8 mouse cellular contexts compared by ENCODE assay signal in the genomic region with DNA sequence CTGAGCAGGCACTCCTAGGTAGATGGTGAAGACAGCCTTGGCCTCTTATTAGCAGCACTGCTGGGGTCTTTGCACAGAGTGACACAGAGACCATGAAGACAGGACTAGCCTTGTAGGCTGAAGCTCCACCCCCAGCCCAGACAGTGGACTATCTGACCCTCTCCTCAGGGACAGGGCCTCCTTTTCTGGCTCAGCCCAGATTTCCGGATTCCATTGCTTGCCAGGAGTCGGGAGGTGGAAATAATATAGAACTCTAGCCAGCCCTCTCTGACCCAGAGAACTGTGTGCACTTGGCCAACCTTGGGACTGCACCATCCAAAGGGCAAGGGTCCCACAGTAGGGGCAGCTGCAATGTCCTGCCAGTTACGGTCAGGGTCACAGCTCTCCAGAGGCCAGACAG. TPM values are rescaled to one million over a fixed set of nuclear protein-coding genes. Genes with fewer than 3 reads are reported as not detected.
A peak's percentile ranks its signal among the peaks of the same experiment; 100 is the strongest.
DNase-seq lines count a peak whose midpoint lies in the region; ATAC-seq lines count a peak whose summit lies in the region.

No protein-coding gene starts in this region.

- no peak overlapping the region for H3K4me3 ChIP-seq in limb, embryonic 15.5 days
- H3K4me3 ChIP-seq in limb, embryonic 10.5 days: no peak overlapping the region
- H3K4me3 ChIP-seq in kidney, embryonic 14.5 days (ENCODE audit: low read length): no peak overlapping the region
- H3K4me3 ChIP-seq in macrophage (ENCODE audit: inconsistent target): no peak overlapping the region

- H3K27me3 ChIP-seq in limb, embryonic 15.5 days: no peaks in the 10 kb centered on the region
- no peaks in the 10 kb centered on the region for H3K27me3 ChIP-seq in limb, embryonic 10.5 days (ENCODE audit: low read depth, poor library complexity, severe bottlenecking)
- H3K27me3 ChIP-seq in kidney, embryonic 14.5 days (ENCODE audit: control insufficient read depth, insufficient read depth, low read length): no peaks in the 10 kb centered on the region

- no peak overlapping the region for H3K4me2 ChIP-seq in limb, embryonic 15.5 days
- no peak overlapping the region for H3K4me2 ChIP-seq in kidney, embryonic 14.5 days (replicated peaks; ENCODE audit: low read depth, low read length)

- DNase-seq in limb, embryonic 10.5 days (ENCODE audit: low spot score): no peak
- DNase-seq in heart, adult 11 months: peak; percentile 99
- no peak for DNase-seq in cerebellum, postnatal 10 days
- DNase-seq in thymus, postnatal 0 days (ENCODE audit: low spot score): no peak

- H3K9ac ChIP-seq in limb, embryonic 15.5 days: no peak overlapping the region
- no peak overlapping the region for H3K9ac ChIP-seq in kidney, embryonic 14.5 days (ENCODE audit: low read depth, low read length)

- H3K9me3 ChIP-seq in limb, embryonic 15.5 days: no peaks in the 10 kb centered on the region
- no peaks in the 10 kb centered on the region for H3K9me3 ChIP-seq in limb, embryonic 10.5 days (replicated peaks)
- no peaks in the 10 kb centered on the region for H3K9me3 ChIP-seq in kidney, embryonic 14.5 days (ENCODE audit: control insufficient read depth, low read length)

- H3K27ac ChIP-seq in limb, embryonic 15.5 days: 0 out of 2 replicates have a peak overlapping the region, but pooled peaks have one; percentile 8
- H3K27ac ChIP-seq in limb, embryonic 10.5 days: no peak overlapping the region
- peak overlapping the region; percentile 51; the same call in 1 of the 2 replicates for H3K27ac ChIP-seq in kidney, embryonic 14.5 days (ENCODE audit: low read depth, low read length)
- H3K27ac ChIP-seq in macrophage: peak overlapping the region; percentile 52

- H3K79me2 ChIP-seq in macrophage (ENCODE audit: inconsistent target): no peaks in the 10 kb centered on the region

- peaks cover 2% of the 10 kb centered on the region; the same call in 1 of the 2 replicates for H3K36me3 ChIP-seq in limb, embryonic 15.5 days
- no peaks in the 10 kb centered on the region for H3K36me3 ChIP-seq in limb, embryonic 10.5 days
- no peaks in the 10 kb centered on the region for H3K36me3 ChIP-seq in kidney, embryonic 14.5 days (ENCODE audit: control insufficient read depth, insufficient read depth, low read length)
- H3K36me3 ChIP-seq in macrophage (ENCODE audit: inconsistent target): no peaks in the 10 kb centered on the region

- ATAC-seq in limb, embryonic 15.5 days (ENCODE audit: insufficient number of reproducible peaks, low FRiP score, low TSS enrichment, low read depth): no peak
- ATAC-seq in kidney, embryonic 14.5 days (ENCODE audit: low FRiP score, low TSS enrichment): no peak
- no peak for ATAC-seq in erythroid progenitor cell, adult 5-6 weeks (replicated peaks; ENCODE audit: low FRiP score, poor library complexity, severe bottlenecking)

- peaks cover 11% of the 10 kb centered on the region; the same call in 1 of the 2 replicates for H3K4me1 ChIP-seq in limb, embryonic 15.5 days
- no peaks in the 10 kb centered on the region for H3K4me1 ChIP-seq in limb, embryonic 10.5 days
- peaks cover 11% of the 10 kb centered on the region; the same call in 1 of the 2 replicates for H3K4me1 ChIP-seq in kidney, embryonic 14.5 days (ENCODE audit: control insufficient read depth, insufficient read depth, low read length)

- WGBS in limb, embryonic 15.5 days: 60% methylated on average over 3 of the region's 3 CpGs
- WGBS in limb, embryonic 10.5 days: 85% methylated on average over 3 of the region's 3 CpGs
- 63% methylated on average over 3 of the region's 3 CpGs for WGBS in kidney, embryonic 14.5 days
- WGBS in macrophage (ENCODE audit: missing documents): 96% methylated on average over 3 of the region's 3 CpGs

RNA-seq across cellular contexts. Expression of a gene that starts 10.4 kb away (rescaled TPM):
- 692 and 762 TPM in 2 replicates for polyA plus RNA-seq in limb, embryonic 15.5 days (2015; fragmentation: Nextera tagmentation; extraction: Ambion mirVana)
- polyA plus RNA-seq in limb, embryonic 10.5 days (2016; fragmentation: Nextera tagmentation; extraction: Ambion mirVana): 267 and 310 TPM in 2 replicates
- 477 and 494 TPM in 2 replicates for polyA plus RNA-seq in kidney, embryonic 14.5 days (2014; fragmentation: Nextera tagmentation; extraction: Ambion mirVana)
- total RNA-seq in macrophage (2018; cell fraction: chromatin; rRNA removed): 100 to 1,000 TPM in 1 of 26 experiments, 10 to 100 TPM in 25; 16.9 to 122 (median 35.5) TPM
- total RNA-seq in macrophage (2018; cell fraction: cytosol; rRNA removed): 100 to 1,000 TPM; 101 to 168 (median 133) TPM
- 100 to 1,000 TPM in 16 of 26 experiments, 10 to 100 TPM in 10; 64.2 to 209 (median 121) TPM for total RNA-seq in macrophage (2018; cell fraction: nucleus; rRNA removed)
- polyA plus RNA-seq in macrophage (2018): 105 to 150 TPM (median 143 TPM) in 3 replicates
- polyA plus RNA-seq in thymus, postnatal 0 days (2015; fragmentation: Nextera tagmentation; extraction: Ambion mirVana): 228 and 233 TPM in 2 replicates
- 102 and 110 TPM in 2 replicates for total RNA-seq in erythroid progenitor cell, adult 5-6 weeks (2015; ENCODE audit: low replicate concordance)
- total RNA-seq in erythroid progenitor cell, adult 5-6 weeks (2017; ENCODE audit: low replicate concordance): 92.2 and 202 TPM in 2 replicates

RNA-seq across cellular contexts. Expression of a gene that starts 27.0 kb away (rescaled TPM):
- polyA plus RNA-seq in limb, embryonic 15.5 days (2015; fragmentation: Nextera tagmentation; extraction: Ambion mirVana): 97.1 and 98.8 TPM in 2 replicates
- polyA plus RNA-seq in limb, embryonic 10.5 days (2016; fragmentation: Nextera tagmentation; extraction: Ambion mirVana): 145 and 157 TPM in 2 replicates
- polyA plus RNA-seq in kidney, embryonic 14.5 days (2014; fragmentation: Nextera tagmentation; extraction: Ambion mirVana): 74.4 and 95.1 TPM in 2 replicates
- 10 to 100 TPM in 16 of 26 experiments, 1 to 10 TPM in 10; 3.8 to 29.1 (median 11.1) TPM for total RNA-seq in macrophage (2018; cell fraction: chromatin; rRNA removed)
- total RNA-seq in macrophage (2018; cell fraction: cytosol; rRNA removed): 10 to 100 TPM in 22 of 26 experiments, 1 to 10 TPM in 4; 6.4 to 19.3 (median 16.0) TPM
- 10 to 100 TPM in 23 of 26 experiments, 1 to 10 TPM in 3; 5.4 to 31.7 (median 18.3) TPM for total RNA-seq in macrophage (2018; cell fraction: nucleus; rRNA removed)
- 11.1 to 20.1 TPM (median 14.3 TPM) in 3 replicates for polyA plus RNA-seq in macrophage (2018)
- 68.5 and 72.3 TPM in 2 replicates for polyA plus RNA-seq in thymus, postnatal 0 days (2015; fragmentation: Nextera tagmentation; extraction: Ambion mirVana)
- total RNA-seq in erythroid progenitor cell, adult 5-6 weeks (2015; ENCODE audit: low replicate concordance): 10.9 and 13.7 TPM in 2 replicates
- 6.2 and 21.0 TPM in 2 replicates for total RNA-seq in erythroid progenitor cell, adult 5-6 weeks (2017; ENCODE audit: low replicate concordance)

RNA-seq across cellular contexts. Expression of a gene that starts 37.2 kb away (rescaled TPM):
- 7.2 and 8.3 TPM in 2 replicates for polyA plus RNA-seq in limb, embryonic 15.5 days (2015; fragmentation: Nextera tagmentation; extraction: Ambion mirVana)
- 5.5 TPM in 2 replicates for polyA plus RNA-seq in limb, embryonic 10.5 days (2016; fragmentation: Nextera tagmentation; extraction: Ambion mirVana)
- 0.79 and 0.97 TPM in 2 replicates for polyA plus RNA-seq in kidney, embryonic 14.5 days (2014; fragmentation: Nextera tagmentation; extraction: Ambion mirVana)
- total RNA-seq in macrophage (2018; cell fraction: chromatin; rRNA removed): 10 to 100 TPM in 22 of 26 experiments, 1 to 10 TPM in 4; 3.4 to 54.6 (median 29.8) TPM
- total RNA-seq in macrophage (2018; cell fraction: cytosol; rRNA removed): 10 to 100 TPM; 10.3 to 29.2 (median 21.3) TPM
- total RNA-seq in macrophage (2018; cell fraction: nucleus; rRNA removed): 10 to 100 TPM in 24 of 26 experiments, 1 to 10 TPM in 2; 8.3 to 55.5 (median 26.9) TPM
- polyA plus RNA-seq in macrophage (2018): 12.2 to 22.1 TPM (median 14.6 TPM) in 3 replicates
- polyA plus RNA-seq in thymus, postnatal 0 days (2015; fragmentation: Nextera tagmentation; extraction: Ambion mirVana): 44.5 and 58.2 TPM in 2 replicates
- total RNA-seq in erythroid progenitor cell, adult 5-6 weeks (2015; ENCODE audit: low replicate concordance): 69.6 and 81.1 TPM in 2 replicates
- total RNA-seq in erythroid progenitor cell, adult 5-6 weeks (2017; ENCODE audit: low replicate concordance): 47.7 and 48.9 TPM in 2 replicates

RNA-seq across cellular contexts. Expression of a gene that starts 52.4 kb away (rescaled TPM):
- 22.1 and 22.8 TPM in 2 replicates for polyA plus RNA-seq in limb, embryonic 15.5 days (2015; fragmentation: Nextera tagmentation; extraction: Ambion mirVana)
- polyA plus RNA-seq in limb, embryonic 10.5 days (2016; fragmentation: Nextera tagmentation; extraction: Ambion mirVana): 0.88 and 1.9 TPM in 2 replicates
- polyA plus RNA-seq in kidney, embryonic 14.5 days (2014; fragmentation: Nextera tagmentation; extraction: Ambion mirVana): 4.4 and 4.9 TPM in 2 replicates
- under 1 TPM in 1 of 26 experiments, not detected in 25; 0.35 TPM for total RNA-seq in macrophage (2018; cell fraction: chromatin; rRNA removed)
- not detected for total RNA-seq in macrophage (2018; cell fraction: cytosol; rRNA removed)
- not detected for total RNA-seq in macrophage (2018; cell fraction: nucleus; rRNA removed)
- polyA plus RNA-seq in macrophage (2018): not detected in 3 replicates
- polyA plus RNA-seq in thymus, postnatal 0 days (2015; fragmentation: Nextera tagmentation; extraction: Ambion mirVana): 0.98 and 1.5 TPM in 2 replicates
- not detected in 2 replicates for total RNA-seq in erythroid progenitor cell, adult 5-6 weeks (2015; ENCODE audit: low replicate concordance)
- total RNA-seq in erythroid progenitor cell, adult 5-6 weeks (2017; ENCODE audit: low replicate concordance): not detected in 2 replicates
